Mouse (Mus musculus) embryonic fibroblast, embryonic 13.5 days (primary cell): ENCODE results near the gene Zfp78.

Source experiments
- CTCF ChIP-seq: IDR thresholded peaks from 2 replicates; pipeline ENCODE4 v1.5.1; 2011; ENCODE audit warnings: mild to moderate bottlenecking, control low read depth, low read length, moderate library complexity, borderline replicate concordance; ENCODE audit not compliant: insufficient read depth
- POLR2A ChIP-seq: IDR thresholded peaks from 2 replicates; pipeline ENCODE4 v1.6.1; 2011; ENCODE audit warnings: low read depth, mild to moderate bottlenecking, control low read depth, low read length, moderate library complexity

DNA sequence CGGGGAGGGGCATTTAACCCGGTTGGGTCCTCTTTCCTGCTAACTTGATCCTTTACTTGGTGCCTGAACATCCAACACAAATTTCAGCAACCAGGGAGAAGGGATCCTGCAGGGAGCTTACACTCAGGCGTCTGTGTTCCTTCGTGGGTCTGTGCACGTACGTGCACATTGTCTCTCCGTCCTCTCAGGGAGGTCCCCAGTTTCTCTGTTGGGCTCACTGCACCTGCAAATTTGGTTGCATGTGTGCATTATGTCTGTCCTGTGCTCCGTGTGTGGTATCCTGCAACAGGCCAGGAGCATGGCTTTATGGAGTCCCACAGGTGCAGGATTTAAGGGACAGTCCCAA is 52.3 kb downstream of the Zfp78 start:
- no peak for TF ChIP-seq CTCF
- no peak for TF ChIP-seq POLR2A
